Mouse (Mus musculus) heart, embryonic 11.5 days (tissue): Measurements from ENCODE around the gene Suox. TPM values are rescaled to one million over a fixed set of nuclear protein-coding genes. Genes with fewer than 3 reads are reported as not detected.

Experiments used
- ATAC-seq: fragments of 200-750 bp; cut with Nextera tagmentation; replicated peaks from 2 replicates; pipeline ENCODE4 v1.8.0; 2017; ENCODE audit warnings: moderate library complexity; ENCODE audit not compliant: insufficient number of reproducible peaks, low FRiP score, low TSS enrichment
- H3K27ac ChIP-seq: fragments of 300-500 bp; sonication (generic); 2 replicates; pipeline ENCODE4 v1.5.1; 2014; ENCODE audit warnings: mild to moderate bottlenecking, low read depth, low read length
- H3K27me3 ChIP-seq: fragments of 300-500 bp; sonication (generic); 2 replicates; pipeline ENCODE4 v1.6.1; 2014; ENCODE audit warnings: mild to moderate bottlenecking, low read length, mixed read lengths; ENCODE audit not compliant: control insufficient read depth, insufficient read depth
- H3K36me3 ChIP-seq: fragments of 300-500 bp; sonication (generic); 2 replicates; pipeline ENCODE4 v1.6.1; 2014; ENCODE audit warnings: mild to moderate bottlenecking, low read length, moderate library complexity, mixed read lengths; ENCODE audit not compliant: control insufficient read depth, insufficient read depth
- H3K4me1 ChIP-seq: fragments of 300-500 bp; sonication (generic); 2 replicates; pipeline ENCODE4 v1.6.1; 2014; ENCODE audit warnings: low read length; ENCODE audit not compliant: control insufficient read depth, insufficient read depth
- H3K4me2 ChIP-seq: fragments of 300-500 bp; sonication (generic); 2 replicates; pipeline ENCODE4 v1.6.1; 2014; ENCODE audit warnings: mild to moderate bottlenecking, moderate library complexity
- H3K4me3 ChIP-seq: fragments of 300-500 bp; sonication (generic); 2 replicates; pipeline ENCODE4 v1.5.1; 2014; ENCODE audit warnings: low read depth, low read length
- H3K9ac ChIP-seq: fragments of 300-500 bp; sonication (generic); 2 replicates; pipeline ENCODE4 v1.6.1; 2014; ENCODE audit warnings: mild to moderate bottlenecking, low read depth, low read length, moderate library complexity
- H3K9me3 ChIP-seq: fragments of 300-500 bp; sonication (generic); replicated peaks from 2 replicates; pipeline ENCODE4 v1.6.1; 2016; ENCODE audit warnings: low read length; ENCODE audit not compliant: control insufficient read depth
- WGBS: fragments of 180-500 bp; shearing (Covaris S2); extraction: QIAGEN DNeasy Blood & Tissue Kit; methylation state at CpG from one replicate; pipeline ENCODE4 v1.1.7; 2014; ENCODE audit not compliant: insufficient replicate concordance; 5-methylcytosine and 5-hydroxymethylcytosine counted together
- polyA plus RNA-seq: library from polyadenylated mRNA; unstranded; fragments of >200 nt; fragmentation: Nextera tagmentation; extraction: Ambion mirVana; gene quantifications from 2 replicates; pipeline ENCODE4 v1.2.1, GENCODE M21; 2014

Suox gene
- polyA plus RNA-seq, 1 experiment from 2014 or later = 11.1 TPM

- WGBS = 92% methylated on average over 5 of the region's 5 CpGs
- no peak for ATAC-seq
- Histone ChIP-seq H3K4me2 (no peak overlapping the region), H3K4me1 (peaks cover 26% of the 10 kb centered on the region), H3K9ac (no peak overlapping the region), H3K27me3 (no peaks in the 10 kb centered on the region), H3K27ac (no peak overlapping the region), H3K9me3 (no peaks in the 10 kb centered on the region), H3K36me3 (peaks cover 20% of the 10 kb centered on the region), H3K4me3 (no peak overlapping the region)
Measured at GRCm38 (mm10) chr10:128700712-128701111, 26.8 kb upstream of the Suox start.

- Histone ChIP-seq H3K9me3 (no peaks in the 10 kb centered on the region), H3K4me3 (no peak overlapping the region), H3K4me1 (peaks cover 26% of the 10 kb centered on the region), H3K4me2 (0 out of 2 replicates have a peak overlapping the region, but pooled peaks have one; percentile 19), H3K9ac (no peak overlapping the region), H3K36me3 (peaks cover 20% of the 10 kb centered on the region), H3K27ac (peak overlapping the region; percentile 17; the same call in 1 of the 2 replicates), H3K27me3 (no peaks in the 10 kb centered on the region)
- WGBS = 44% methylated on average over 11 of the region's 11 CpGs
- ATAC-seq = no peak
Measured at GRCm38 (mm10) chr10:128699611-128700010, 25.7 kb upstream of the Suox start.

- Histone ChIP-seq H3K4me3 (no peak overlapping the region), H3K27ac (peak overlapping the region; percentile 48), H3K4me1 (peaks cover 30% of the 10 kb centered on the region), H3K9me3 (no peaks in the 10 kb centered on the region), H3K27me3 (no peaks in the 10 kb centered on the region), H3K36me3 (peaks cover 20% of the 10 kb centered on the region), H3K4me2 (no peak overlapping the region), H3K9ac (peak overlapping the region; percentile 34; the same call in 1 of the 2 replicates)
- no peak for ATAC-seq
- 78% methylated on average over 5 of the region's 5 CpGs for WGBS
Measured at GRCm38 (mm10) chr10:128699006-128699405, 25.1 kb upstream of the Suox start.

GRCm38 (mm10) chr10:128697072-128697725, 23.3 kb upstream of the Suox start:
- H3K4me1 ChIP-seq = peaks cover 22% of the 10 kb centered on the region
- H3K36me3 ChIP-seq = peaks cover 19% of the 10 kb centered on the region
- peak overlapping the region; percentile 23; the same call in 1 of the 2 replicates for H3K4me3 ChIP-seq
- 87% methylated on average over 6 of the region's 6 CpGs for WGBS
- no peak for ATAC-seq
- H3K27me3 ChIP-seq = no peaks in the 10 kb centered on the region
- H3K9ac ChIP-seq = no peak overlapping the region
- no peak overlapping the region for H3K27ac ChIP-seq
- peak overlapping the region; percentile 63 for H3K4me2 ChIP-seq
- H3K9me3 ChIP-seq = no peaks in the 10 kb centered on the region

GRCm38 (mm10) chr10:128695992-128696807, 22.3 kb upstream of the Suox start, which contains the start of gene Rab5b:
Gene Rab5b (minus strand): TSS chr10:128696264.
- Histone ChIP-seq H3K36me3 (peaks cover 17% of the 10 kb centered on the region), H3K4me1 (peaks cover 22% of the 10 kb centered on the region)
- under 1% methylated on average over 39 of the region's 40 CpGs for WGBS

GRCm38 (mm10) chr10:128695411-128695991, 21.6 kb upstream of the Suox start:
- under 1% methylated on average over 22 of the region's 22 CpGs for WGBS
- peaks cover 22% of the 10 kb centered on the region for H3K4me1 ChIP-seq
- peak overlapping the region; percentile 96 for H3K9ac ChIP-seq
- H3K36me3 ChIP-seq = peaks cover 12% of the 10 kb centered on the region
- no peaks in the 10 kb centered on the region for H3K9me3 ChIP-seq
- peak; percentile 61; the same call in 1 of the 2 replicates for ATAC-seq
- H3K27ac ChIP-seq = peak overlapping the region; percentile 96
- H3K4me2 ChIP-seq = peak overlapping the region; percentile 80
- H3K27me3 ChIP-seq = no peaks in the 10 kb centered on the region
- H3K4me3 ChIP-seq = peak overlapping the region; percentile 78

More at GRCm38 (mm10) chr10:128695992-128696807, 22.3 kb upstream of the Suox start, which contains the start of gene Rab5b:
- no peaks in the 10 kb centered on the region for H3K27me3 ChIP-seq
- peak; percentile 98 for ATAC-seq
- peak within 1 kb of the TSS; percentile 80 for H3K4me2 ChIP-seq
- peak within 1 kb of the TSS; percentile 78 for H3K4me3 ChIP-seq
- H3K9me3 ChIP-seq = no peaks in the 10 kb centered on the region
- H3K27ac ChIP-seq = peak within 1 kb of the TSS; percentile 96
- peak within 1 kb of the TSS; percentile 96 for H3K9ac ChIP-seq

GRCm38 (mm10) chr10:128674469-128675008, 666 bp upstream of the Suox start:
- H3K9ac ChIP-seq = peak overlapping the region; percentile 67; the same call in 1 of the 2 replicates
- 5% methylated on average over 9 of the region's 9 CpGs for WGBS
- H3K36me3 ChIP-seq = peaks cover 1% of the 10 kb centered on the region; the same call in 1 of the 2 replicates
- no peaks in the 10 kb centered on the region for H3K9me3 ChIP-seq
- H3K27ac ChIP-seq = peak overlapping the region; percentile 57
- peaks cover 2% of the 10 kb centered on the region; the same call in 1 of the 2 replicates for H3K27me3 ChIP-seq
- peaks cover 5% of the 10 kb centered on the region; the same call in 1 of the 2 replicates for H3K4me1 ChIP-seq
- H3K4me2 ChIP-seq = peak overlapping the region; percentile 95
- no peak for ATAC-seq
- H3K4me3 ChIP-seq = peak overlapping the region; percentile 73

GRCm38 (mm10) chr10:128671148-128671547, 2.7 kb downstream of the Suox start:
- Histone ChIP-seq H3K4me1 (peaks cover 5% of the 10 kb centered on the region; the same call in 1 of the 2 replicates), H3K4me2 (no peak overlapping the region), H3K36me3 (no peaks in the 10 kb centered on the region), H3K9ac (no peak overlapping the region), H3K9me3 (no peaks in the 10 kb centered on the region), H3K4me3 (no peak overlapping the region), H3K27me3 (peaks cover 2% of the 10 kb centered on the region; the same call in 1 of the 2 replicates), H3K27ac (no peak overlapping the region)
- 89% methylated on average over 9 of the region's 9 CpGs for WGBS
- ATAC-seq = no peak
